Mouse (Mus musculus) hindbrain, embryonic 11.5 days (tissue): ENCODE data around the gene Flot2. TPM values are rescaled to one million over a fixed set of nuclear protein-coding genes. Genes with fewer than 3 reads are reported as not detected.

Experiments
- ATAC-seq: fragments of 200-750 bp; cut with Nextera tagmentation; 2 replicates; pipeline ENCODE4 v1.8.0; 2017; ENCODE audit warnings: mild to moderate bottlenecking, moderate TSS enrichment, moderate library complexity; ENCODE audit not compliant: low FRiP score
- DNase-seq: peaks from one replicate; pipeline ENCODE4 v3.0.0-alpha.2; 2015; ENCODE audit warnings: low spot score
- H3K27ac ChIP-seq: fragments of 300-500 bp; sonication (generic); 2 replicates; pipeline ENCODE4 v1.5.1; 2014; ENCODE audit warnings: mild to moderate bottlenecking, low read depth, low read length
- H3K27me3 ChIP-seq: fragments of 300-500 bp; sonication (generic); 2 replicates; pipeline ENCODE4 v1.6.1; 2014; ENCODE audit warnings: mild to moderate bottlenecking, low read length, moderate library complexity, mixed read lengths; ENCODE audit not compliant: control insufficient read depth, insufficient read depth
- H3K36me3 ChIP-seq: fragments of 300-500 bp; sonication (generic); 2 replicates; pipeline ENCODE4 v1.6.1; 2014; ENCODE audit warnings: mild to moderate bottlenecking, low read length, moderate library complexity, mixed read lengths; ENCODE audit not compliant: control insufficient read depth, insufficient read depth
- H3K4me1 ChIP-seq: fragments of 300-500 bp; sonication (generic); replicated peaks from 2 replicates; pipeline ENCODE4 v1.6.1; 2014; ENCODE audit warnings: low read length, mixed read lengths; ENCODE audit not compliant: control insufficient read depth, insufficient read depth
- H3K4me2 ChIP-seq: fragments of 300-500 bp; sonication (generic); replicated peaks from 2 replicates; pipeline ENCODE4 v1.6.1; 2014; ENCODE audit warnings: mild to moderate bottlenecking, low read depth, low read length
- H3K4me3 ChIP-seq: fragments of 300-500 bp; sonication (generic); 2 replicates; pipeline ENCODE4 v1.5.1; 2014; ENCODE audit warnings: low read depth, low read length
- H3K9ac ChIP-seq: fragments of 300-500 bp; sonication (generic); 2 replicates; pipeline ENCODE4 v1.6.1; 2014; ENCODE audit warnings: low read depth, low read length
- H3K9me3 ChIP-seq: fragments of 300-500 bp; sonication (generic); 2 replicates; pipeline ENCODE4 v1.6.1; 2016; ENCODE audit warnings: low read length; ENCODE audit not compliant: control insufficient read depth
- WGBS: fragments of 180-500 bp; shearing (Covaris S2); extraction: QIAGEN DNeasy Blood & Tissue Kit; methylation state at CpG from one replicate; pipeline ENCODE4 v1.1.7; 2014; 5-methylcytosine and 5-hydroxymethylcytosine counted together
- polyA plus RNA-seq: library from polyadenylated mRNA; unstranded; fragments of >200 nt; fragmentation: Nextera tagmentation; extraction: Ambion mirVana; gene quantifications from 2 replicates; pipeline ENCODE4 v1.2.1, GENCODE M21; 2014

Gene Flot2
- polyA plus RNA-seq = 56.3 and 60.0 TPM in 2 replicates

DNA sequence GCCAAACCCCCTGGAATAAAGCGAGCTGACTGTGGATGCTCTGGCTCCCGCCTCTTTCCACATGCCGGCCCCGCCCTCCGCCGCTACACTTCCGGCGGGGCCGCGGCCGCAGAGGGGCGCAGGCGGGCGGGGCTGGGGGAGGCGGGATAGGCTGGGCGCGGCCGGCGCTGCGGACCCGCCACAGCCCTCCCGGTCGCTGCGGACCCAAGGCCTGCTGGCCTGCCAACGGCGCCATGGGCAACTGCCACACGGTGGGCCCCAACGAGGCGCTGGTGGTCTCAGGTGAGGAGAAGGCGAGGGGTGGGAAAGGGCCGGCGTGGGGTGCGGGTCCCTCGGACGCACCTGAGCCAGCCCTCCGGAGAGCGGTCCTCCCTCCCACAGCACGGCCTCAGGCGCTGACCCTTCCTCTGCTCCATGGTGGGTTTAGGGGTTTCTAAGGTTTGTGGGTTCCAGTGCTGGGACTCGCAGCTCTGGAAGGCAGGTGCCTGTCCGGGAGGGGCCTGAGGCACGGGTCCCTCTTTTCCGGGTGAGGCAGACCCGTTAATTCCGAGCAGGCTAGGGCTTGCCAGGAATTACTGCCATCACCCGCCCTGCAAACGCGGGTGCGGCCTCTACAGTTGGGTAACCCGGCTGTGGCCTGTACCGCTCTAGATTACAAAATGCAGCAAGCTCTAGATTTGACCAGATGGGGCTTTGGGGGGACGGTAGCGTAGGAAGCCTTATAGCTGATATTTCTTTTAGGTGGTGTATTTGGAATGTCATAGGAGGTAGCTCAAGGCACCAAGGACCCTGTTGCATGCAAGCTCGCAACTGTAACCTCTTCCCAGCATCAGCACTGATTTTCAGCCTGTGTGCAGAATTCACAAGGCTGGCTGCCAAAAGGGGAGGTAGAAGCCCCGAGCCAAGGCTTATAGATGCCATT lies at the start of gene Flot2:
Flot2 (plus strand) TSS at position 101 of the 922 bp plus-strand sequence.
- no peaks in the 10 kb centered on the region for H3K9me3 ChIP-seq
- ATAC-seq = peak; percentile 85

DNA sequence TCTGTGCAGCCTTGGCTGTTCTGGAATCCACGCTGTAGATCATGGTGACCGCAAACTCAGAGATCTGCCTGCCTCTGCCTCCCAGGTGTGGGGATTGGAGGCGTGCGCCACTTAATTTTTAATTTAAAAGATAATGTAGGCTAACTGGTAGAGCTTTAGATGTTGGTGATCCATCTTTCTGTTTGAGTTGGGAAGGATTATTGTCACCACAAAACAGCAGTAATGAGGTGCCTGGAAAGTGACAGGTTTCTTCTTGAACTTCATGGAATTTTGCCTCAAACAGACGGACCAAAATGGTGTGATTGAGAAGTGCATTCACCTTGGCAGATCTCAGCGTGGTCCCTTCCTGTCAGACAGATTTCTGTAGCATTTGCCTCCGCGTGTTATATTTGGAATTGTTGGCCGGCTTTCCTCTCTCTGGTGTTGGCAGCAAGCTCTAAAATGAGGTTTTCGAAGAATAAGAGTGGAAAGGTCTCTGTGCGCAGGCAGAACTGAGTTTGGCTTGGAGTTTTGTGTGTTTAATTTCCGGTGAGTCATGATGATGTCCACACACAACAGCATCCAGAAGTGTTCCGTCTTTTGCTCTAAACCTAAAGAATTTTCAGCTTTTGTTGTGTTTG lies 48.5 kb upstream of the Flot2 start:
- Histone ChIP-seq H3K4me1 (peaks cover 4% of the 10 kb centered on the region), H3K4me2 (no peak overlapping the region), H3K27ac (no peak overlapping the region), H3K36me3 (0 out of 2 replicates have a peak, but pooled peaks cover 9% of the 10 kb centered on the region), H3K9me3 (no peaks in the 10 kb centered on the region), H3K9ac (no peak overlapping the region), H3K4me3 (no peak overlapping the region), H3K27me3 (no peaks in the 10 kb centered on the region)
- ATAC-seq (no peak), DNase-seq (no peak)
- WGBS = 92% methylated on average over 13 of the region's 13 CpGs

More for the DNA sequence above, at the start of gene Flot2:
- Histone ChIP-seq H3K9ac (peak within 1 kb of the TSS; percentile 91), H3K36me3 (no peaks in the 10 kb centered on the region), H3K4me3 (peak within 1 kb of the TSS; percentile 83), H3K4me1 (peaks cover 6% of the 10 kb centered on the region), H3K4me2 (peak within 1 kb of the TSS; percentile 84), H3K27me3 (no peaks in the 10 kb centered on the region), H3K27ac (peak within 1 kb of the TSS; percentile 24; the same call in 1 of the 2 replicates)
- 3% methylated on average over 52 of the region's 55 CpGs for WGBS
- peak; percentile 88 for DNase-seq

DNA sequence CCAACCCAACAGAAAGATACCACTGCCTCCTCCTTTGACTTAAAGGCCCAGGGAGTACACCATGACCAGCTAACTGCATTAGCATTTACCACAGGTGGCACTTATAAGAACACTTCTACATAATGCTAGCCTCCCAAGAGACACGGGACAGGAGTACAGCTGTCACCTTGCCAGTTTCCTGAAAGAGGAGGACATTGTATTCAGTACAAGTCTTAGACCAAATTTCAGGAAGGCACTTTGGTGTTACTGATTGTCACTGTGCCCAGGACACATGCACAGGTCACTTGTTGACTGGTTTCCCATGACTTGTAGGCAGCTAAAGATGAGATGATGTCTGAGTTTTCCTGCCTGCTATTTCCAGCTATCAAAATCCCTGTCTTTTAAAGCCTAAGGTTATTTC lies 42.2 kb upstream of the Flot2 start:
- Histone ChIP-seq H3K27ac (no peak overlapping the region), H3K9ac (no peak overlapping the region), H3K4me2 (no peak overlapping the region), H3K36me3 (no peaks in the 10 kb centered on the region), H3K4me1 (no peaks in the 10 kb centered on the region), H3K9me3 (no peaks in the 10 kb centered on the region), H3K27me3 (no peaks in the 10 kb centered on the region), H3K4me3 (no peak overlapping the region)
- ATAC-seq (no peak), DNase-seq (no peak)
- 81% methylated on average over 1 of the region's 1 CpGs for WGBS

DNA sequence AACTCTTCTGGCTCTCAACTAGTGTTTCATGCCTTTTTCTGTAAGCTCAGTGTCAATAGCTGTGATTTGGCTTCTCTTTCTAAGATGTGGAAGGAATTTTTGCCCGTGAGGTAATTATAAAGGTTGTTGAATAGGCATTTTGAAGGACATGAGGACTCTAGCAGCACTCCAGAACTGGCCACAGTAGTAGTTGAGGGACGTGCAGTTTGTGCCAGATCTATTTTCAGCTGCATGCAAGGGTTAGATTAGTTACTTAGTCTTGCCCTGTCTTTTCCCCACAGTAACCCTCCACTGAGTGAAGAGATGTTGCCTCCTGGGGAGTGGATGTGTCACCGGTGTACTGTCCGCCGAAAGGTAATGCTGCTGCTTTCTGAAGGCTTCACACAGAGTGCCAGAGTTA lies 31.3 kb upstream of the Flot2 start:
- no peak overlapping the region for H3K27ac ChIP-seq
- peaks cover 8% of the 10 kb centered on the region for H3K36me3 ChIP-seq
- no peaks in the 10 kb centered on the region for H3K9me3 ChIP-seq
- no peak for ATAC-seq
- no peaks in the 10 kb centered on the region for H3K4me1 ChIP-seq
- H3K9ac ChIP-seq = no peak overlapping the region
- no peak for DNase-seq
- no peaks in the 10 kb centered on the region for H3K27me3 ChIP-seq
- 98% methylated on average over 5 of the region's 5 CpGs for WGBS
- no peak overlapping the region for H3K4me2 ChIP-seq
- no peak overlapping the region for H3K4me3 ChIP-seq

DNA sequence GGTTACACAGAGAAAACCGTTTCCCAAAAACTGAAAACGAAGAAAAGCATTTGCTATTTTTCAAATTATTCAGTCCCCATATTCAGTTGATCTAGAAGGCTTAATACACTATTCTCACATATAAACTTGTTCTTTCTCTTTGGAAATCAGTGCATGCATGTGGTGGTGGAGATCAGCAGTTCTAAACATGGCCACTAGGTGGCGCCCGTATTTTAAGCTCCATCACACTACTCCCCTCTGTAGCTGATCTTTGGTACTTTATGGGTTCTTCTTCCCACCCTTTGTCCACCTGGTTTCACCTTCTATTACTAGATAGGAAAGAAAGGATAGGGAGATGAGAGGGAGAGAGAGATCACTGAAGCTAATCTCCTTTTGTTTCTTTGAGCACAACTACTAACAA lies 18.1 kb upstream of the Flot2 start:
- H3K36me3 ChIP-seq = peaks cover 29% of the 10 kb centered on the region
- no peak overlapping the region for H3K9ac ChIP-seq
- DNase-seq (peak; percentile 90), ATAC-seq (no peak)
- 26% methylated on average over 4 of the region's 4 CpGs for WGBS
- no peak overlapping the region for H3K4me2 ChIP-seq
- H3K27me3 ChIP-seq = no peaks in the 10 kb centered on the region
- H3K27ac ChIP-seq = no peak overlapping the region
- H3K9me3 ChIP-seq = no peaks in the 10 kb centered on the region
- H3K4me3 ChIP-seq = no peak overlapping the region
- no peaks in the 10 kb centered on the region for H3K4me1 ChIP-seq

DNA sequence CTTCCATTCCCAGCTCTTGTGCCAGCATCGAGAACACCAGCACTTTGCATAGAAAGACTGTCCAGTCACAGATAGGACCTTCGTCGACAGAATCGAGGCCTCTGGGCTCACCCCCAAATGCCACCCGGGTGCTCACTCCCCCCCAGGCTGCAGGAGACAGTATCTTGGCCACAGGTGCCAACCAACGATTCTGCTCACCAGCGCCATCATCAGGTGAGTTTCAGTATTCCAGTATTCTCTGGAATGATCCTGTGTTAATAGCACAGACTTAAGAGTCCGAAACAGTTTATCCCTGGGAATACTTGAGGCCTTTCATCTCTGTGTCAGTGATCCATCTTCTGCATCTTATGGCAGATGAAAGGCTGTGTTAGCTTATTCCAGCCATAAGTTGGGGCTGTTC lies 14.1 kb upstream of the Flot2 start:
- ATAC-seq (no peak), DNase-seq (peak; percentile 66)
- Histone ChIP-seq H3K9me3 (no peaks in the 10 kb centered on the region), H3K27me3 (no peaks in the 10 kb centered on the region), H3K9ac (no peak overlapping the region), H3K4me1 (no peaks in the 10 kb centered on the region), H3K27ac (no peak overlapping the region), H3K36me3 (peaks cover 35% of the 10 kb centered on the region), H3K4me2 (no peak overlapping the region), H3K4me3 (no peak overlapping the region)
- WGBS = 80% methylated on average over 8 of the region's 8 CpGs

DNA sequence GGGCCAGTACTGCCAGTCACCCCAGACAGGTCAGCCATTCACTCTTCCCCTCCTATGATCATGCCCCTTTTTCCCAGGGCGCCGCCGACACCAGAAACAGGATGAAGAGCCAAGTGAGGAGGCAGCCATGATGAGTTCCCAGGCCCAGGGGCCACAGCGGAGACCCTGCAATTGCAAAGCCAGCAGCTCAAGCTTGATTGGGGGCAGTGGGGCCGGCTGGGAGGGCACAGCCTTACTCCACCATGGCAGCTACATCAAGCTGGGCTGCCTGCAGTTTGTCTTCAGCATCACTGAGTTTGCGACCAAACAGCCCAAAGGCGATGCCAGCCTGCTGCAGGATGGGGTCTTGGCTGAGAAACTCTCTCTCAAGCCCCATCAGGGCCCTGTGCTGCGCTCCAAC lies 8.5 kb upstream of the Flot2 start:
- H3K9me3 ChIP-seq = no peaks in the 10 kb centered on the region
- 87% methylated on average over 8 of the region's 8 CpGs for WGBS
- H3K9ac ChIP-seq = no peak overlapping the region
- peaks cover 6% of the 10 kb centered on the region for H3K4me1 ChIP-seq
- H3K36me3 ChIP-seq = peaks cover 14% of the 10 kb centered on the region; the same call in 1 of the 2 replicates
- H3K27me3 ChIP-seq = no peaks in the 10 kb centered on the region
- H3K4me2 ChIP-seq = no peak overlapping the region
- no peak overlapping the region for H3K27ac ChIP-seq
- H3K4me3 ChIP-seq = no peak overlapping the region
- no peak for ATAC-seq
- no peak for DNase-seq

DNA sequence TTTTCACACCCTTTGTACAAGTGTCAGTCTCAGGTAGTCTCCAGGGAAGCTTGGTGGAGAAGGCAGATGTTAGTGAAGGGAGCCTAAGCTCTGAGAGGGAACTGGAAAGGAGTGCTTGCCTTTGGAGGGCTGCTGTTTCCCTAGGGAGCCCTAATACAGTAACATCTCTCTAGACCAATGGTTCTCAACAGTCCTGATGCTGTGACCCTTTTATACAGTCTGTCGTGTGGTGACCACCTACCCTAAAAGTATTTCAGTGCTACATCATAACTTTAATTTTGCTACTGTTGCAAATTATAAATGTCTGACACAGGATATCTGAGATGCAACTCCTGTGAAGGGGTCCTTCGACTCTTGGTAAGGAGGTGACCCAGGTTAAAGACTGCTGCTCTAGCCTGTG lies 7.1 kb upstream of the Flot2 start:
- H3K27me3 ChIP-seq = no peaks in the 10 kb centered on the region
- 72% methylated on average over 2 of the region's 2 CpGs for WGBS
- DNase-seq (no peak), ATAC-seq (no peak)
- no peak overlapping the region for H3K4me2 ChIP-seq
- no peak overlapping the region for H3K4me3 ChIP-seq
- peaks cover 6% of the 10 kb centered on the region for H3K4me1 ChIP-seq
- no peak overlapping the region for H3K9ac ChIP-seq
- H3K27ac ChIP-seq = no peak overlapping the region
- no peaks in the 10 kb centered on the region for H3K9me3 ChIP-seq
- 0 out of 2 replicates have a peak, but pooled peaks cover 7% of the 10 kb centered on the region for H3K36me3 ChIP-seq
